Mouse (Mus musculus): Measurements from ENCODE around the gene Gli2. TPM values are rescaled to one million over a fixed set of nuclear protein-coding genes. Genes with fewer than 3 reads are reported as not detected.

Gene Gli2
- total RNA-seq, 2 experiments from 2014 or later, result 3.4 TPM

GRCm38 (mm10) chr1:118926556-118926955, 126.9 kb downstream of the Gli2 start:
- no peak overlapping the region for H3K4me3 ChIP-seq
- DNase-seq (ENCODE audit: extremely low spot score in 1 of 2, low spot score in 2 of 2), result no peak
- H3K27ac ChIP-seq, result no peak overlapping the region
- no peak for TF ChIP-seq CTCF (IDR thresholded peaks at IDR 0.05)
- intact Hi-C loops (cut with DNase I), result no loop called here

GRCm38 (mm10) chr1:118922189-118922588, 131.2 kb downstream of the Gli2 start:
- H3K27ac ChIP-seq, result no peak overlapping the region
- intact Hi-C loops (cut with DNase I), result no loop called here
- DNase-seq (ENCODE audit: extremely low spot score in 1 of 2, low spot score in 2 of 2), result no peak
- TF ChIP-seq CTCF (IDR thresholded peaks at IDR 0.05), result no peak
- no peak overlapping the region for H3K4me3 ChIP-seq

GRCm38 (mm10) chr1:118917520-118918220, 135.7 kb downstream of the Gli2 start:
- Histone ChIP-seq H3K27ac (no peak overlapping the region), H3K4me3 (no peak overlapping the region)
- DNase-seq (ENCODE audit: extremely low spot score in 1 of 2, low spot score in 2 of 2), result no peak
- intact Hi-C loops (cut with DNase I), result no loop called here
- no peak for TF ChIP-seq CTCF (IDR thresholded peaks at IDR 0.05)

GRCm38 (mm10) chr1:118916477-118917075, 136.8 kb downstream of the Gli2 start:
- intact Hi-C loops (cut with DNase I), result no loop called here
- no peak for TF ChIP-seq CTCF (IDR thresholded peaks at IDR 0.05)
- H3K27ac ChIP-seq, result no peak overlapping the region
- no peak overlapping the region for H3K4me3 ChIP-seq
- DNase-seq (ENCODE audit: extremely low spot score in 1 of 2, low spot score in 2 of 2), result no peak

- Histone ChIP-seq H3K27ac (no peak overlapping the region), H3K4me3 (no peak overlapping the region)
- no peak for DNase-seq (ENCODE audit: extremely low spot score in 1 of 2, low spot score in 2 of 2)
- TF ChIP-seq CTCF (IDR thresholded peaks at IDR 0.05), result no peak
- intact Hi-C loops (cut with DNase I), result loop anchor here (5.0 kb wide), 1 partner anchor 139 kb away; the partner anchor contains the start of gene Gli2
These were observed 139.7 kb downstream of the Gli2 start for GRCm38 (mm10) chr1:118913414-118914385.

- Histone ChIP-seq H3K4me3 (no peak overlapping the region), H3K27ac (no peak overlapping the region)
- no peak for TF ChIP-seq CTCF (IDR thresholded peaks at IDR 0.05)
- intact Hi-C loops (cut with DNase I), result loop anchor here (5.0 kb wide), 1 partner anchor 139 kb away; the partner anchor contains the start of gene Gli2
- no peak for DNase-seq (ENCODE audit: extremely low spot score in 1 of 2, low spot score in 2 of 2)
These were observed 140.5 kb downstream of the Gli2 start for GRCm38 (mm10) chr1:118912929-118913328.

- DNase-seq (ENCODE audit: extremely low spot score in 1 of 2, low spot score in 2 of 2), result no peak
- no peak overlapping the region for H3K4me3 ChIP-seq
- intact Hi-C loops (cut with DNase I), result loop anchor here (5.0 kb wide), 1 partner anchor 141 kb away; the partner anchor contains the start of gene Gli2
- no peak overlapping the region for H3K27ac ChIP-seq
- TF ChIP-seq CTCF (IDR thresholded peaks at IDR 0.05), result no peak
These were observed 142.0 kb downstream of the Gli2 start for GRCm38 (mm10) chr1:118911427-118911727.

GRCm38 (mm10) chr1:118910693-118911426, 142.6 kb downstream of the Gli2 start:
- no peak for TF ChIP-seq CTCF (IDR thresholded peaks at IDR 0.05)
- Histone ChIP-seq H3K4me3 (no peak overlapping the region), H3K27ac (no peak overlapping the region; the same call in 1 of the 2 replicates)
- intact Hi-C loops (cut with DNase I), result loop anchor here (5.0 kb wide), 1 partner anchor 141 kb away; the partner anchor contains the start of gene Gli2
- no peak for DNase-seq (ENCODE audit: extremely low spot score in 1 of 2, low spot score in 2 of 2)

GRCm38 (mm10) chr1:118909051-118909450, 144.4 kb downstream of the Gli2 start:
- intact Hi-C loops (cut with DNase I), result no loop called here
- Histone ChIP-seq H3K27ac (no peak overlapping the region; the same call in 1 of the 2 replicates), H3K4me3 (no peak overlapping the region)
- TF ChIP-seq CTCF (IDR thresholded peaks at IDR 0.05), result no peak
- peak in 1 of 2 experiments; percentile 38 for DNase-seq (ENCODE audit: extremely low spot score in 1 of 2, low spot score in 2 of 2)

- no peak for DNase-seq (ENCODE audit: extremely low spot score in 1 of 2, low spot score in 2 of 2)
These were observed 145.8 kb downstream of the Gli2 start for GRCm38 (mm10) chr1:118907574-118907973.

GRCm38 (mm10) chr1:118905319-118905718, 148.1 kb downstream of the Gli2 start:
- DNase-seq (ENCODE audit: extremely low spot score in 1 of 2, low spot score in 2 of 2), result no peak
- TF ChIP-seq CTCF (IDR thresholded peaks at IDR 0.05), result no peak
- Histone ChIP-seq H3K27ac (no peak overlapping the region), H3K4me3 (no peak overlapping the region)
- intact Hi-C loops (cut with DNase I), result no loop called here

More at GRCm38 (mm10) chr1:118907574-118907973, 145.8 kb downstream of the Gli2 start:
- Histone ChIP-seq H3K27ac (no peak overlapping the region), H3K4me3 (no peak overlapping the region)
- TF ChIP-seq CTCF (IDR thresholded peaks at IDR 0.05), result no peak
- intact Hi-C loops (cut with DNase I), result no loop called here

Data from left cerebral cortex, adult 2 months (tissue).